Mouse (Mus musculus) liver, embryonic 16.5 days (tissue): Measurements from ENCODE around the gene Gm10392. TPM values are rescaled to one million over a fixed set of nuclear protein-coding genes. Genes with fewer than 3 reads are reported as not detected.

Experiments
- ATAC-seq: fragments of 200-750 bp; cut with Nextera tagmentation; 2 replicates; pipeline ENCODE4 v1.8.0; 2017; ENCODE audit warnings: low read depth, mild to moderate bottlenecking, moderate number of reproducible peaks, moderate library complexity
- H3K27ac ChIP-seq: fragments of 300-500 bp; sonication (generic); 2 replicates; pipeline ENCODE4 v1.5.1; 2014; ENCODE audit warnings: mild to moderate bottlenecking, low read length
- H3K27me3 ChIP-seq: fragments of 300-500 bp; sonication (generic); 2 replicates; pipeline ENCODE4 v1.6.1; 2014; ENCODE audit warnings: low read depth, low read length, mixed read lengths; ENCODE audit not compliant: control insufficient read depth, insufficient read depth
- H3K36me3 ChIP-seq: fragments of 300-500 bp; sonication (generic); 2 replicates; pipeline ENCODE4 v1.6.1; 2014; ENCODE audit warnings: mild to moderate bottlenecking; ENCODE audit not compliant: control insufficient read depth, insufficient read depth
- H3K4me1 ChIP-seq: fragments of 300-500 bp; sonication (generic); 2 replicates; pipeline ENCODE4 v1.6.1; 2014; ENCODE audit warnings: low read depth, low read length, mixed read lengths; ENCODE audit not compliant: control insufficient read depth
- H3K4me2 ChIP-seq: fragments of 300-500 bp; sonication (generic); 2 replicates; pipeline ENCODE4 v1.6.1; 2014; ENCODE audit warnings: low read depth, low read length, mixed read lengths
- H3K4me3 ChIP-seq: fragments of 300-500 bp; sonication (generic); 2 replicates; pipeline ENCODE4 v1.5.1; 2014; ENCODE audit warnings: low read depth, mild to moderate bottlenecking, low read length
- H3K9ac ChIP-seq: fragments of 300-500 bp; sonication (generic); 2 replicates; pipeline ENCODE4 v1.6.1; 2014; ENCODE audit warnings: low read depth, low read length
- H3K9me3 ChIP-seq: fragments of 300-500 bp; sonication (generic); replicated peaks from 2 replicates; pipeline ENCODE4 v1.6.1; 2016; ENCODE audit warnings: low read length; ENCODE audit not compliant: control insufficient read depth
- WGBS: fragments of 180-500 bp; shearing (Covaris S2); extraction: QIAGEN DNeasy Blood & Tissue Kit; methylation state at CpG from one replicate; pipeline ENCODE4 v1.1.7; 2014; ENCODE audit not compliant: insufficient replicate concordance; 5-methylcytosine and 5-hydroxymethylcytosine counted together
- polyA plus RNA-seq: library from polyadenylated mRNA; unstranded; fragments of >200 nt; fragmentation: Nextera tagmentation; extraction: Ambion mirVana; gene quantifications from 2 replicates; pipeline ENCODE4 v1.2.1, GENCODE M21; 2015

Gene Gm10392
- polyA plus RNA-seq, 1 experiment from 2014 or later, result 0.17 TPM

GRCm38 (mm10) chr11:77511336-77511735 is 7.7 kb downstream of the Gm10392 start:
- Histone ChIP-seq H3K27ac (no peak overlapping the region), H3K4me3 (no peak overlapping the region), H3K9me3 (no peaks in the 10 kb centered on the region), H3K4me1 (peaks cover 40% of the 10 kb centered on the region), H3K36me3 (no peaks in the 10 kb centered on the region), H3K4me2 (no peak overlapping the region), H3K9ac (no peak overlapping the region), H3K27me3 (peaks cover 22% of the 10 kb centered on the region)
- no peak for ATAC-seq
- 77% methylated on average over 5 of the region's 5 CpGs for WGBS

GRCm38 (mm10) chr11:77508068-77509021 is 10.7 kb downstream of the Gm10392 start:
- Histone ChIP-seq H3K4me2 (peak overlapping the region; percentile 66), H3K27me3 (no peaks in the 10 kb centered on the region), H3K9me3 (no peaks in the 10 kb centered on the region), H3K4me3 (peak overlapping the region; percentile 43), H3K9ac (peak overlapping the region; percentile 47), H3K27ac (no peak overlapping the region), H3K36me3 (peaks cover 9% of the 10 kb centered on the region; the same call in 1 of the 2 replicates), H3K4me1 (peaks cover 15% of the 10 kb centered on the region)
- peak; percentile 44 for ATAC-seq
- WGBS, result 22% methylated on average over 49 of the region's 49 CpGs

- Histone ChIP-seq H3K27me3 (no peaks in the 10 kb centered on the region), H3K27ac (no peak overlapping the region), H3K4me1 (peaks cover 9% of the 10 kb centered on the region), H3K9ac (no peak overlapping the region), H3K36me3 (peaks cover 9% of the 10 kb centered on the region; the same call in 1 of the 2 replicates), H3K9me3 (no peaks in the 10 kb centered on the region), H3K4me3 (no peak overlapping the region), H3K4me2 (no peak overlapping the region)
- ATAC-seq, result no peak
- WGBS, result 63% methylated on average over 4 of the region's 4 CpGs
Observed at GRCm38 (mm10) chr11:77507426-77507825, 11.6 kb downstream of the Gm10392 start.

GRCm38 (mm10) chr11:77506941-77507340 is 12.1 kb downstream of the Gm10392 start:
- Histone ChIP-seq H3K4me2 (no peak overlapping the region), H3K27ac (no peak overlapping the region), H3K4me1 (peaks cover 6% of the 10 kb centered on the region), H3K4me3 (no peak overlapping the region), H3K27me3 (no peaks in the 10 kb centered on the region), H3K9me3 (no peaks in the 10 kb centered on the region), H3K9ac (no peak overlapping the region), H3K36me3 (peaks cover 9% of the 10 kb centered on the region; the same call in 1 of the 2 replicates)
- ATAC-seq, result no peak
- WGBS, result 73% methylated on average over 6 of the region's 6 CpGs

GRCm38 (mm10) chr11:77506273-77506672 is 12.7 kb downstream of the Gm10392 start:
- H3K36me3 ChIP-seq, result peaks cover 9% of the 10 kb centered on the region; the same call in 1 of the 2 replicates
- H3K27ac ChIP-seq, result no peak overlapping the region

GRCm38 (mm10) chr11:77505291-77505980 is 13.6 kb downstream of the Gm10392 start:
- H3K9ac ChIP-seq, result no peak overlapping the region
- H3K4me2 ChIP-seq, result no peak overlapping the region
- H3K36me3 ChIP-seq, result peaks cover 9% of the 10 kb centered on the region; the same call in 1 of the 2 replicates
- H3K27ac ChIP-seq, result no peak overlapping the region
- H3K4me1 ChIP-seq, result peaks cover 6% of the 10 kb centered on the region
- 83% methylated on average over 22 of the region's 22 CpGs for WGBS
- no peaks in the 10 kb centered on the region for H3K27me3 ChIP-seq
- H3K4me3 ChIP-seq, result no peak overlapping the region
- ATAC-seq, result no peak
- no peaks in the 10 kb centered on the region for H3K9me3 ChIP-seq

More at GRCm38 (mm10) chr11:77506273-77506672, 12.7 kb downstream of the Gm10392 start:
- no peaks in the 10 kb centered on the region for H3K27me3 ChIP-seq
- H3K9ac ChIP-seq, result no peak overlapping the region
- 94% methylated on average over 14 of the region's 14 CpGs for WGBS
- H3K4me2 ChIP-seq, result no peak overlapping the region
- no peak overlapping the region for H3K4me3 ChIP-seq
- no peaks in the 10 kb centered on the region for H3K9me3 ChIP-seq
- ATAC-seq, result no peak
- peaks cover 6% of the 10 kb centered on the region for H3K4me1 ChIP-seq

GRCm38 (mm10) chr11:77504377-77504776 is 14.6 kb downstream of the Gm10392 start:
- no peak for ATAC-seq
- H3K9ac ChIP-seq, result no peak overlapping the region
- peaks cover 6% of the 10 kb centered on the region for H3K4me1 ChIP-seq
- H3K27ac ChIP-seq, result no peak overlapping the region
- H3K4me2 ChIP-seq, result no peak overlapping the region
- H3K9me3 ChIP-seq, result no peaks in the 10 kb centered on the region
- H3K4me3 ChIP-seq, result no peak overlapping the region
- 86% methylated on average over 19 of the region's 19 CpGs for WGBS
- no peaks in the 10 kb centered on the region for H3K27me3 ChIP-seq
- peaks cover 9% of the 10 kb centered on the region; the same call in 1 of the 2 replicates for H3K36me3 ChIP-seq

GRCm38 (mm10) chr11:77503511-77503910 is 15.5 kb downstream of the Gm10392 start:
- Histone ChIP-seq H3K9me3 (no peaks in the 10 kb centered on the region), H3K9ac (no peak overlapping the region), H3K36me3 (peaks cover 9% of the 10 kb centered on the region; the same call in 1 of the 2 replicates), H3K4me3 (no peak overlapping the region), H3K27me3 (no peaks in the 10 kb centered on the region), H3K4me1 (peaks cover 5% of the 10 kb centered on the region), H3K27ac (no peak overlapping the region), H3K4me2 (no peak overlapping the region)
- WGBS, result 34% methylated on average over 3 of the region's 3 CpGs
- no peak for ATAC-seq
